Mouse (Mus musculus) layer of hippocampus, postnatal 36 days (tissue): ENCODE data around the gene Gm32687. TPM values are rescaled to one million over a fixed set of nuclear protein-coding genes. Genes with fewer than 3 reads are reported as not detected.
"Not testable (repeated sequence)": the region's sequence is repeated elsewhere in the genome, so short reads cannot be mapped to it uniquely, and the experiment has no call there.

Experiments used
- DNase-seq, 2 experiments: peaks; one replicate each; pipeline ENCODE4 v3.0.0; 2022
- total RNA-seq, 2 experiments: library from RNA; stranded (reverse); gene quantifications; 2 replicates each; pipeline ENCODE4 v1.2.3; 2021

The Gm32687 gene
- total RNA-seq = 1 to 10 TPM; 3.0 to 3.7 TPM

DNA sequence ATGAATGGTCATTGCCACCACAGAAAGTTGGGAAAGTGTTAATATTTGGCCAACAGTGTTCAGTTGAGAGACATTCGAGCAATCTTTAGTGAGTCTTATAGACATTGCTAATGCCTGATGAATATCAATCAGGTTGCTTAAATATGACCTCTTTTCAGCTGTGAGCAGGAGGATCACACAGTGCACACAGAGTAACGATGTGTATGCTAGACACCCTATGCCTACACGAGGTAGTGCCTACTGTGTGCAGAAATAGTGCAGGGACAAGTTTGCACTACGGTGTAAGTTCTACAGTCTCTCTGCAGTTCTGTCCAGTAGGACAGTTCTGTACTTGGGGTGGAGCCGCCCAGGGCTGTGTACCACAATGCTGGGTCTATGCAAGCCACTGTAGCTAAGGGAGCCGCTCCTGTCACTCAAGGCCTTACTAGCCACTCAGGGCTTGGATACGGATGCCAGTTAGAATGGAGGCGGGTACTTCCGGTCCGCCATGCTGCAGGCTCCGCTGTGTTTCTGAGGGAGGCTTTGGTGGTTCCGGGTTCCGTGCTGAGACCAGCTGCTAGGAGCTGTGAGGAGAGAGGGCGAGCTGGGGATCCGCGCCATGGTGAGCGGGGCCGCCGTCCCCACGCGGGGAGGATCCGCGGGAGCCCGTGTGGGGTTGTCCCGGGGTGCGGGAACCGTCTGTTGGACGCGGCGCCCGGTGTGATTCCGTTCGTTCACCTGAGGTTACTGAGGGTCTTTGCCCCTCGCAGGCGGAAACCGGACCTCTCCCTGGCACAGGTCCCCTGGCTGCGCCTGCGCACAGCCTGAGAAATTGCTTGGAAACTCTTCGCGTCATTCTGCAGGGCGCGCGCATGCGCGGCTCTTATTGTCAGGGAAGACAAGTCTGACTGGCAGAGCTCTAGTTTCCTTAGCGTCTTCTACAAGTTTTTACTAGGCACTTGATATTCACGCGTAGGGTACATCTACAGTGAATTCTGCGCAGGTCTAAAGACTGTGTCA is at the start of gene Gm32687:
TSS of gene Gm32687 (plus strand) at position 526 of the 999 bp plus-strand sequence.
- DNase-seq = peak; percentile 0

DNA sequence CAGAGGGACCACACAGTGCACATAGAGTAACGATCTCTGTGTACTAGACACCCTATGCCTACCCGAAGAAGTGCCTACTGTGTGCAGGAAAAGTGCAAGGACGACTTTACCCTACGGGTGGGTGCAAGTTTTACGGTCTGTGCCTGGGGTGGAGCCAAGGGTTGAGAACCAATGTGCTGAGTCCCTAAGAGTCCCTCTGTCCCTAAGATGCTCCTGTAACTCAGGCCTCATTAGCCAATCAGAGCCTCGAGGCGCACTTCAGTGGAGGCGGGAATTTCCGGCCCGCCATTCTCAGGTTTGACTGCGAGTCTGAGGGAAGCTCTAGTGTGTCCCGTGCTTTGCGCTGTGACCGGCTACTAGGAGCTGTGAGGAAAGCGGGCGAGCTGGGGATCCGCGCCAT is 17.5 kb upstream of the Gm32687 start:
- not testable (repeated sequence) for DNase-seq

DNA sequence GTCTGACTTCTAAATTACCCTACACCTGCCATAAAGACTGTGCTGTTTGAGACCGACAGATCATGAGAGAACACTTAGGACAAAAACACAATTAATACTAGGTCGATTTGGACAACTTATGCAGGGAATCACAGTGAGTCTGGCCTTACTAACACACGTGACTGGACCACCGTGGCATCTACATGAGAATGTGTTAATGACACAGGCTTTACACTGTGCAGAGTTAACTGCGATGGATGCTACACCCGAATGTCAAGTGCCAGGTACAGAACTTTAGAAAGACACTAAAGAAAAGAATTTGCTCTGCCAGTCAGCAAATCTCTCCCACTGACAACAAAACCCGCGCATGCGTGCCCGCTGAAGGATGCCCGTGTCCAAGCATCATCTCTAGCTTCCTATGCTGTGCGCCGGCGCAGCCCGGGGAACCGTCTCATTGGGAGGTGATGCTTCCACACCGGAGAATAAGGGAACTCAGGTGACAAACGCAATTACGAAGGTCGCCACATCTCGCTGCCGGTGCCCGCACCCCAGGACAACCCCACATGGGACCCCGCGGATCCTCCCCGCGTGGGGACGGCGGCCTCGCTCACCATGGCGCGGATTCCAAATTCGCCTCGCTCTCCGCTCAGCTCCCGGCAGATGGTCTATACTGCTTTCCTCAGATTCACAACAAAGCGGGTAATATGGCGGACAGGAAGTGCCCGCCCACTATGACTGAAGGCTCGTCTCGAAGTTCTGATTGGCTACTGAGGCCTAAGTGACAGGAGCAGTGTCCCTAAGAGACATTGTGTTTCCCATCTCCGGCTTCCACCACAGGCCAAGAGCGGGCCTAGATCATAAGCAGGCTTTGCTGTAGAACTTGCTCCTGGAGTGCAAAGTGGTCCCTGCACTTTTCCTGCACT is 66.4 kb downstream of the Gm32687 start, which contains the start of gene Zfp781:
TSS of gene Zfp781 (minus strand) at position 639 of the 902 bp plus-strand sequence.
- DNase-seq = not testable (repeated sequence)

Other genes with a start within 250 kb of the Gm32687 start
- gene Sirt6, start 236.1 kb upstream of the Gm32687 start, total RNA-seq = 10 to 100 TPM; 26.2 to 27.9 TPM
- 10 to 100 TPM; 31.6 to 41.0 TPM for gene Ankrd24, start 235.4 kb upstream of the Gm32687 start, total RNA-seq
- gene Gm10778, start 214.9 kb upstream of the Gm32687 start, total RNA-seq = 1 to 10 TPM; 3.8 to 4.9 TPM
- gene Zfp433, start 159.1 kb upstream of the Gm32687 start, total RNA-seq = 1 to 10 TPM; 7.8 to 9.1 TPM
- 10 to 100 TPM; 10.3 to 11.3 TPM for gene Gm3055, start 92.8 kb upstream of the Gm32687 start, total RNA-seq
- gene Gm4767, start 51.7 kb upstream of the Gm32687 start, total RNA-seq = 1 to 10 TPM; 2.6 to 3.8 TPM
- gene Zfp781, start 66.5 kb downstream of the Gm32687 start, total RNA-seq = 1 to 10 TPM; 4.4 to 4.6 TPM
- 10 to 100 TPM; 13.9 to 14.3 TPM for gene Zfp873, start 184.2 kb downstream of the Gm32687 start, total RNA-seq
- 1 to 10 TPM; 7.5 to 9.8 TPM for gene BC024063, start 219.4 kb downstream of the Gm32687 start, total RNA-seq